Mouse (Mus musculus) lung, adult 2 months (tissue): ENCODE measurements at regions not wholly inside any gene's neighbourhood (a gene's known extent, or its start where the extent isn't known, plus 50 kb on each side); places are given as distances from the start of the nearest gene placed in this dataset.

ENCODE experiments used
- CTCF ChIP-seq: fragments of 200-500 bp; IDR thresholded peaks from 2 replicates; pipeline ENCODE4 v1.5.1; 2011; ENCODE audit warnings: mild to moderate bottlenecking, low read length, control low read depth; ENCODE audit not compliant: insufficient read depth
- POLR2A ChIP-seq: fragments of 200-500 bp; IDR thresholded peaks from 2 replicates; pipeline ENCODE4 v1.6.1; 2011; ENCODE audit warnings: low read depth, mild to moderate bottlenecking, control low read depth, low read length, borderline replicate concordance; ENCODE audit errors: extremely low read depth

- TF ChIP-seq POLR2A (no peak), CTCF (no peak)
These were observed 69.4 kb upstream of the Brd7 start for GRCm38 (mm10) chr8:88431389-88431788.
